Mouse (Mus musculus) CD4-positive, CD25-positive, alpha-beta regulatory T cell, adult 4 months (primary cell): ENCODE results near the gene Rfx4. TPM values are rescaled to one million over a fixed set of nuclear protein-coding genes. Genes with fewer than 3 reads are reported as not detected.
A peak's percentile ranks its signal among the peaks of the same experiment; 100 is the strongest.

Source experiments
- ATAC-seq: one replicate; pipeline ENCODE4 v1.8.0; 2017
- polyA plus RNA-seq, 2 experiments: library from polyadenylated mRNA; unstranded; fragments of 100-300 nt; shearing (Covaris generic); gene quantifications; one replicate each; pipeline ENCODE4 v1.2.1; 2017

Rfx4 gene
- polyA plus RNA-seq, 2 experiments from 2014 or later = not detected

GRCm38 (mm10) chr10:84871921-84872320 is 116.1 kb downstream of the Rfx4 start:
- no peak for ATAC-seq

- no peak for ATAC-seq
These were observed 124.1 kb downstream of the Rfx4 start for GRCm38 (mm10) chr10:84879823-84880571.

GRCm38 (mm10) chr10:84882528-84882927 is 126.7 kb downstream of the Rfx4 start:
- ATAC-seq = peak; percentile 91

GRCm38 (mm10) chr10:84885341-84885884 is 129.6 kb downstream of the Rfx4 start:
- ATAC-seq = no peak

GRCm38 (mm10) chr10:84886221-84886627 is 130.4 kb downstream of the Rfx4 start:
- no peak for ATAC-seq

- ATAC-seq = no peak
These were observed 130.9 kb downstream of the Rfx4 start for GRCm38 (mm10) chr10:84886785-84887184.

GRCm38 (mm10) chr10:84889096-84889846 is 133.4 kb downstream of the Rfx4 start:
- no peak for ATAC-seq

GRCm38 (mm10) chr10:84895810-84896358 is 140.0 kb downstream of the Rfx4 start:
- ATAC-seq = no peak

GRCm38 (mm10) chr10:84896941-84897930 is 141.4 kb downstream of the Rfx4 start:
- ATAC-seq = peak; percentile 62

- ATAC-seq = no peak
These were observed 142.5 kb downstream of the Rfx4 start for GRCm38 (mm10) chr10:84898144-84898979.

GRCm38 (mm10) chr10:84901676-84902075 is 145.8 kb downstream of the Rfx4 start:
- no peak for ATAC-seq

GRCm38 (mm10) chr10:84902213-84902612 is 146.4 kb downstream of the Rfx4 start:
- no peak for ATAC-seq

- no peak for ATAC-seq
These were observed 147.4 kb downstream of the Rfx4 start for GRCm38 (mm10) chr10:84903307-84903706.

GRCm38 (mm10) chr10:84903742-84904141 is 147.9 kb downstream of the Rfx4 start:
- peak; percentile 66 for ATAC-seq

GRCm38 (mm10) chr10:84906895-84907294 is 151.0 kb downstream of the Rfx4 start:
- no peak for ATAC-seq

- ATAC-seq = no peak
These were observed 152.1 kb downstream of the Rfx4 start for GRCm38 (mm10) chr10:84908006-84908405.

GRCm38 (mm10) chr10:84908471-84908870 is 152.6 kb downstream of the Rfx4 start:
- no peak for ATAC-seq

GRCm38 (mm10) chr10:84909021-84909801 is 153.3 kb downstream of the Rfx4 start:
- no peak for ATAC-seq

GRCm38 (mm10) chr10:84910194-84910593 is 154.3 kb downstream of the Rfx4 start:
- no peak for ATAC-seq

GRCm38 (mm10) chr10:84910758-84911384 is 155.0 kb downstream of the Rfx4 start:
- no peak for ATAC-seq
